Mouse (Mus musculus): ENCODE results near the gene Dpm1. TPM values are rescaled to one million over a fixed set of nuclear protein-coding genes. Genes with fewer than 3 reads are reported as not detected.

Gene Dpm1
- total RNA-seq, 2 experiments from 2014 or later, result 59.5 to 67.3 TPM

GRCm38 (mm10) chr2:168167781-168168180 is 62.6 kb downstream of the Dpm1 start:
- no peak for ATAC-seq (ENCODE audit: poor library complexity, severe bottlenecking)

- no peak for ATAC-seq (ENCODE audit: poor library complexity, severe bottlenecking)
Measured at GRCm38 (mm10) chr2:168166750-168167460, 63.5 kb downstream of the Dpm1 start.

GRCm38 (mm10) chr2:168161978-168162377 is 68.4 kb downstream of the Dpm1 start:
- ATAC-seq (ENCODE audit: poor library complexity, severe bottlenecking), result no peak

- no peak for ATAC-seq (ENCODE audit: poor library complexity, severe bottlenecking)
Measured at GRCm38 (mm10) chr2:168161514-168161971, 68.8 kb downstream of the Dpm1 start.

- no peak for ATAC-seq (ENCODE audit: poor library complexity, severe bottlenecking)
Measured at GRCm38 (mm10) chr2:168160370-168160930, 69.9 kb downstream of the Dpm1 start.

Other genes with a start within 250 kb of the Dpm1 start
- gene Ripor3, start 220.0 kb downstream of the Dpm1 start, total RNA-seq (2015), result 0.20 TPM in 1 of 2 replicates, not detected in the other
- not detected in 2 replicates for gene Ripor3, start 220.0 kb downstream of the Dpm1 start, total RNA-seq (2017)
- 0.30 TPM in 1 of 2 replicates, not detected in the other for gene Pard6b, start 149.6 kb downstream of the Dpm1 start, total RNA-seq (2015)
- gene Pard6b, start 149.6 kb downstream of the Dpm1 start, total RNA-seq (2017), result 0.26 TPM in 1 of 2 replicates, not detected in the other
- 17.2 and 21.8 TPM in 2 replicates for gene Adnp, start 23.5 kb downstream of the Dpm1 start, total RNA-seq (2015)
- gene Adnp, start 23.5 kb downstream of the Dpm1 start, total RNA-seq (2017), result 2.3 and 4.9 TPM in 2 replicates
- gene Gm20716, start 227 bp downstream of the Dpm1 start, total RNA-seq (2015), result 36.1 and 47.1 TPM in 2 replicates
- 33.2 and 44.6 TPM in 2 replicates for gene Gm20716, start 227 bp downstream of the Dpm1 start, total RNA-seq (2017)
- gene Mocs3, start within 50 bp of the Dpm1 start, total RNA-seq (2015), result 3.4 and 4.0 TPM in 2 replicates
- gene Mocs3, start within 50 bp of the Dpm1 start, total RNA-seq (2017), result 1.7 and 2.1 TPM in 2 replicates
- 0.09 and 0.69 TPM in 2 replicates for gene Kcng1, start 51.1 kb upstream of the Dpm1 start, total RNA-seq (2015)
- 0.24 TPM in 1 of 2 replicates, not detected in the other for gene Kcng1, start 51.1 kb upstream of the Dpm1 start, total RNA-seq (2017)

Data from megakaryocyte, adult 5-6 weeks (primary cell).